Mouse (Mus musculus): ENCODE results near the gene Vmn1r139. TPM values are rescaled to one million over a fixed set of nuclear protein-coding genes. Genes with fewer than 3 reads are reported as not detected.
"Not testable (repeated sequence)": the region's sequence is repeated elsewhere in the genome, so short reads cannot be mapped to it uniquely, and the experiment has no call there.

Vmn1r139 gene
- not detected in 2 replicates for polyA plus RNA-seq (2012; rRNA removed)

GRCm38 (mm10) chr7:22068757-22069156 lies at the start of gene Vmn1r139:
Gene Vmn1r139 (plus strand): TSS chr7:22069057.
- DNase-seq; H3K4me3 ChIP-seq (replicated peaks; ENCODE audit: extremely low read depth, low read depth, low read length); H3K4me1 ChIP-seq (ENCODE audit: control insufficient read depth, insufficient read depth, low read length): not testable (repeated sequence)
- no CpG with 5 or more reads among the region's 7 CpGs for WGBS

- not testable (repeated sequence) for H3K4me3 ChIP-seq (replicated peaks; ENCODE audit: extremely low read depth, low read depth, low read length); H3K4me1 ChIP-seq (ENCODE audit: control insufficient read depth, insufficient read depth, low read length); DNase-seq
- WGBS = no CpG with 5 or more reads among the region's 2 CpGs
These were observed 40.1 kb upstream of the Vmn1r139 start, which contains the start of gene Vmn1r138 for GRCm38 (mm10) chr7:22028797-22029196. Gene Vmn1r138 (minus strand): TSS chr7:22028897.

GRCm38 (mm10) chr7:22056205-22056604 lies 12.7 kb upstream of the Vmn1r139 start, which contains the start of gene Gm6176:
Gene Gm6176 (minus strand): TSS chr7:22056305.
- not testable (repeated sequence) for DNase-seq; H3K4me3 ChIP-seq (replicated peaks; ENCODE audit: extremely low read depth, low read depth, low read length); H3K4me1 ChIP-seq (ENCODE audit: control insufficient read depth, insufficient read depth, low read length)
- no CpG with 5 or more reads among the region's 1 CpGs for WGBS

- not testable (repeated sequence) for H3K4me1 ChIP-seq (ENCODE audit: control insufficient read depth, insufficient read depth, low read length); DNase-seq; H3K4me3 ChIP-seq (replicated peaks; ENCODE audit: extremely low read depth, low read depth, low read length)
- WGBS = no CpG with 5 or more reads among the region's 2 CpGs
These were observed 49.3 kb downstream of the Vmn1r139 start, which contains the start of gene Gm16451 for GRCm38 (mm10) chr7:22118145-22118544. Gene Gm16451 (minus strand): TSS chr7:22118245.

DNA sequence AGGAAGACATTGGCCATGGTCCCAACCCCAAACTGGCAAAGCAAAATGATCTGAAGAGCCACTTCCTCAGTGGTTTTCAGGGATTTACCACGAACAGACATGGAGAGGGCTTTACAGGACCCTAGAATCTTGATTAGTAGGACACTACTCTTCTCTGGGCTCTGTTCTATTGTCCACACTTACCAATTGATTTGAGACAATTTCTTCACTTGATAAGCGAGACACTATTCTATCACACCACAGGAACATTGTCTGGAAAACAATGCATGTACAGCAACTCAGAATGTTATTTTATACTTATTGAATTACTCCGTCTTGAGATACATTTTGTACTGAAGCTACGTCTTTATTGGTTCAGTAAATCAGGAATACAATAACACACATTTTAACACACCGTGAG lies 65.8 kb downstream of the Vmn1r139 start, which contains the start of gene Gm10666:
Gm10666 (minus strand) TSS at position 101 of the 400 bp plus-strand sequence.
- H3K4me3 ChIP-seq (replicated peaks; ENCODE audit: extremely low read depth, low read depth, low read length); H3K4me1 ChIP-seq (ENCODE audit: control insufficient read depth, insufficient read depth, low read length); DNase-seq: not testable (repeated sequence)
- WGBS = no CpG with 5 or more reads among the region's 5 CpGs

Other genes starting within 250 kb of the Vmn1r139 start
- not detected in 2 replicates for gene Vmn1r135, start 236.7 kb upstream of the Vmn1r139 start, polyA plus RNA-seq (2012; rRNA removed)
- gene Gm5725, start 224.8 kb upstream of the Vmn1r139 start, polyA plus RNA-seq (2012; rRNA removed) = not detected in 2 replicates
- not detected in 2 replicates for gene Gm5891, start 147.8 kb upstream of the Vmn1r139 start, polyA plus RNA-seq (2012; rRNA removed)
- not detected in 2 replicates for gene Vmn1r137, start 74.5 kb upstream of the Vmn1r139 start, polyA plus RNA-seq (2012; rRNA removed)
- gene Vmn1r138, start 40.2 kb upstream of the Vmn1r139 start, polyA plus RNA-seq (2012; rRNA removed) = not detected in 2 replicates
- not detected in 2 replicates for gene Gm6176, start 12.8 kb upstream of the Vmn1r139 start, polyA plus RNA-seq (2012; rRNA removed)
- gene Gm16451, start 49.2 kb downstream of the Vmn1r139 start, polyA plus RNA-seq (2012; rRNA removed) = not detected in 2 replicates
- gene Gm10666, start 65.7 kb downstream of the Vmn1r139 start, polyA plus RNA-seq (2012; rRNA removed) = not detected in 2 replicates
- not detected in 2 replicates for gene Vmn1r142, start 95.0 kb downstream of the Vmn1r139 start, polyA plus RNA-seq (2012; rRNA removed)
- gene Vmn1r143, start 120.3 kb downstream of the Vmn1r139 start, polyA plus RNA-seq (2012; rRNA removed) = not detected in 2 replicates
- not detected in 2 replicates for gene Gm8653, start 132.2 kb downstream of the Vmn1r139 start, polyA plus RNA-seq (2012; rRNA removed)
- gene Gm8453, start 160.4 kb downstream of the Vmn1r139 start, polyA plus RNA-seq (2012; rRNA removed) = not detected in 2 replicates